Mouse (Mus musculus) lung, embryonic 14.5 days (tissue): ENCODE data around the gene Sgms1. TPM values are rescaled to one million over a fixed set of nuclear protein-coding genes. Genes with fewer than 3 reads are reported as not detected.

Experiments used
- ATAC-seq: fragments of 200-750 bp; cut with Nextera tagmentation; 2 replicates; pipeline ENCODE4 v1.8.0; 2017; ENCODE audit warnings: mild to moderate bottlenecking, moderate TSS enrichment, moderate library complexity; ENCODE audit not compliant: insufficient read depth
- DNase-seq: peaks from one replicate; pipeline ENCODE4 v3.0.0-alpha.2; 2015
- H3K27ac ChIP-seq: fragments of 300-500 bp; sonication (generic); 2 replicates; pipeline ENCODE4 v1.5.1; 2014; ENCODE audit warnings: low read depth, mild to moderate bottlenecking, moderate library complexity
- H3K27me3 ChIP-seq: fragments of 300-500 bp; sonication (generic); 2 replicates; pipeline ENCODE4 v1.6.1; 2014; ENCODE audit warnings: low read length, control low read depth; ENCODE audit not compliant: insufficient read depth
- H3K36me3 ChIP-seq: fragments of 300-500 bp; sonication (generic); 2 replicates; pipeline ENCODE4 v1.6.1; 2014; ENCODE audit warnings: control low read depth; ENCODE audit not compliant: insufficient read depth
- H3K4me1 ChIP-seq: fragments of 300-500 bp; sonication (generic); 2 replicates; pipeline ENCODE4 v1.6.1; 2014; ENCODE audit warnings: antibody characterized with exemption, control low read depth; ENCODE audit not compliant: insufficient read depth
- H3K4me2 ChIP-seq: fragments of 300-500 bp; sonication (generic); 2 replicates; pipeline ENCODE4 v1.6.1; 2014; ENCODE audit warnings: mild to moderate bottlenecking
- H3K4me3 ChIP-seq: fragments of 300-500 bp; sonication (generic); 2 replicates; pipeline ENCODE4 v1.5.1; 2014; ENCODE audit warnings: low read depth, low read length
- H3K9ac ChIP-seq: fragments of 300-500 bp; sonication (generic); 2 replicates; pipeline ENCODE4 v1.6.1; 2014
- H3K9me3 ChIP-seq: fragments of 300-500 bp; sonication (generic); 2 replicates; pipeline ENCODE4 v1.6.1; 2016; ENCODE audit warnings: low read depth, low read length, control low read depth
- CTCF ChIP-seq: IDR thresholded peaks from 2 replicates; pipeline ENCODE4 v1.5.1; 2016; ENCODE audit warnings: antibody characterized with exemption, low read depth
- WGBS: fragments of 180-500 bp; shearing (Covaris S2); extraction: QIAGEN DNeasy Blood & Tissue Kit; methylation state at CpG from one replicate; pipeline ENCODE4 v1.1.7; 2014; 5-methylcytosine and 5-hydroxymethylcytosine counted together
- polyA plus RNA-seq: library from polyadenylated mRNA; unstranded; fragments of >200 nt; fragmentation: Nextera tagmentation; extraction: Ambion mirVana; gene quantifications from 2 replicates; pipeline ENCODE4 v1.2.1, GENCODE M21; 2014

The Sgms1 gene
- polyA plus RNA-seq, 1 experiment from 2014 or later = 50.2 TPM

- TF ChIP-seq CTCF = no peak
- ATAC-seq (no peak), DNase-seq (no peak)
- Histone ChIP-seq H3K9me3 (no peaks in the 10 kb centered on the region), H3K27me3 (no peaks in the 10 kb centered on the region), H3K9ac (no peak overlapping the region), H3K27ac (no peak overlapping the region), H3K4me1 (no peaks in the 10 kb centered on the region; the same call in 1 of the 2 replicates), H3K4me2 (no peak overlapping the region), H3K4me3 (no peak overlapping the region), H3K36me3 (no peaks in the 10 kb centered on the region)
- 62% methylated on average over 4 of the region's 4 CpGs for WGBS
These were observed 285.3 kb downstream of the Sgms1 start for GRCm38 (mm10) chr19:32104217-32104616.

GRCm38 (mm10) chr19:32102976-32103300 lies 286.6 kb downstream of the Sgms1 start:
- H3K9me3 ChIP-seq = no peaks in the 10 kb centered on the region
- H3K27me3 ChIP-seq = no peaks in the 10 kb centered on the region
- H3K4me2 ChIP-seq = peak overlapping the region; percentile 23; the same call in 1 of the 2 replicates
- no peak overlapping the region for H3K4me3 ChIP-seq
- peak; percentile 28 for DNase-seq
- TF ChIP-seq CTCF = no peak
- no peak for ATAC-seq
- H3K27ac ChIP-seq = no peak overlapping the region
- H3K9ac ChIP-seq = no peak overlapping the region
- WGBS = 10% methylated on average over 9 of the region's 9 CpGs
- no peaks in the 10 kb centered on the region; the same call in 1 of the 2 replicates for H3K4me1 ChIP-seq
- no peaks in the 10 kb centered on the region for H3K36me3 ChIP-seq

GRCm38 (mm10) chr19:32102294-32102975 lies 287.1 kb downstream of the Sgms1 start:
- WGBS = 21% methylated on average over 18 of the region's 18 CpGs
- Histone ChIP-seq H3K4me3 (no peak overlapping the region), H3K4me1 (no peaks in the 10 kb centered on the region; the same call in 1 of the 2 replicates), H3K9ac (no peak overlapping the region), H3K4me2 (peak overlapping the region; percentile 23; the same call in 1 of the 2 replicates), H3K9me3 (no peaks in the 10 kb centered on the region), H3K27ac (no peak overlapping the region), H3K36me3 (no peaks in the 10 kb centered on the region), H3K27me3 (no peaks in the 10 kb centered on the region)
- no peak for ATAC-seq
- DNase-seq = no peak
- TF ChIP-seq CTCF = no peak

GRCm38 (mm10) chr19:32098582-32098981 lies 290.9 kb downstream of the Sgms1 start:
- WGBS = 71% methylated on average over 3 of the region's 3 CpGs
- Histone ChIP-seq H3K27me3 (no peaks in the 10 kb centered on the region), H3K4me2 (no peak overlapping the region), H3K9me3 (no peaks in the 10 kb centered on the region), H3K4me1 (no peaks in the 10 kb centered on the region), H3K4me3 (no peak overlapping the region), H3K27ac (no peak overlapping the region), H3K9ac (no peak overlapping the region), H3K36me3 (no peaks in the 10 kb centered on the region)
- TF ChIP-seq CTCF = no peak; the same call in 1 of the 2 replicates
- ATAC-seq (no peak), DNase-seq (no peak)

GRCm38 (mm10) chr19:32092358-32092757 lies 297.2 kb downstream of the Sgms1 start:
- H3K36me3 ChIP-seq = no peaks in the 10 kb centered on the region

GRCm38 (mm10) chr19:32090804-32091203 lies 298.7 kb downstream of the Sgms1 start:
- TF ChIP-seq CTCF = no peak
- 91% methylated on average over 4 of the region's 4 CpGs for WGBS
- ATAC-seq = no peak

More at GRCm38 (mm10) chr19:32092358-32092757, 297.2 kb downstream of the Sgms1 start:
- H3K9ac ChIP-seq = no peak overlapping the region
- no peak for TF ChIP-seq CTCF
- no peaks in the 10 kb centered on the region for H3K4me1 ChIP-seq
- no peak overlapping the region for H3K27ac ChIP-seq
- no peaks in the 10 kb centered on the region for H3K27me3 ChIP-seq
- no peak for ATAC-seq
- H3K4me2 ChIP-seq = no peak overlapping the region
- WGBS = 88% methylated on average over 4 of the region's 4 CpGs
- H3K4me3 ChIP-seq = no peak overlapping the region
- DNase-seq = no peak
- H3K9me3 ChIP-seq = no peaks in the 10 kb centered on the region

GRCm38 (mm10) chr19:32088570-32088969 lies 300.9 kb downstream of the Sgms1 start:
- no peak for TF ChIP-seq CTCF
- H3K9ac ChIP-seq = no peak overlapping the region
- H3K27me3 ChIP-seq = no peaks in the 10 kb centered on the region
- DNase-seq (no peak), ATAC-seq (no peak)
- no peaks in the 10 kb centered on the region for H3K9me3 ChIP-seq
- no peak overlapping the region for H3K27ac ChIP-seq
- H3K4me1 ChIP-seq = no peaks in the 10 kb centered on the region
- no peak overlapping the region for H3K4me2 ChIP-seq
- 79% methylated on average over 1 of the region's 1 CpGs for WGBS
- no peak overlapping the region for H3K4me3 ChIP-seq
- no peaks in the 10 kb centered on the region for H3K36me3 ChIP-seq

More at GRCm38 (mm10) chr19:32090804-32091203, 298.7 kb downstream of the Sgms1 start:
- H3K4me2 ChIP-seq = no peak overlapping the region
- DNase-seq = no peak
- no peaks in the 10 kb centered on the region for H3K4me1 ChIP-seq
- H3K4me3 ChIP-seq = no peak overlapping the region
- no peak overlapping the region for H3K27ac ChIP-seq
- no peak overlapping the region for H3K9ac ChIP-seq
- H3K27me3 ChIP-seq = no peaks in the 10 kb centered on the region
- no peaks in the 10 kb centered on the region for H3K36me3 ChIP-seq
- no peaks in the 10 kb centered on the region for H3K9me3 ChIP-seq
